Mouse (Mus musculus) G1E (cell line): ENCODE measurements around the gene Nup107. TPM values are rescaled to one million over a fixed set of nuclear protein-coding genes. Genes with fewer than 3 reads are reported as not detected.

ENCODE experiments used
- ATAC-seq: 2 replicates; pipeline ENCODE4 v1.8.0; 2016; ENCODE audit warnings: mild to moderate bottlenecking; ENCODE audit not compliant: insufficient number of reproducible peaks, poor library complexity, low FRiP score, severe bottlenecking; ENCODE audit errors: extremely low read depth
- DNase-seq: peaks from one replicate; pipeline ENCODE4 v3.0.0; 2012; ENCODE audit warnings: low spot score
- H3K27me3 ChIP-seq: 2 replicates; pipeline ENCODE4 v1.6.1; 2012; ENCODE audit warnings: mild to moderate bottlenecking, low read length, inconsistent platforms; ENCODE audit not compliant: insufficient read depth
- H3K36me3 ChIP-seq: replicated peaks from 2 replicates; pipeline ENCODE3; 2012; ENCODE audit warnings: mild to moderate bottlenecking, inconsistent platforms
- H3K4me1 ChIP-seq: 2 replicates; pipeline ENCODE4 v1.6.1; 2012; ENCODE audit warnings: low read depth, low read length, inconsistent platforms, mixed read lengths; ENCODE audit not compliant: insufficient read depth
- H3K4me3 ChIP-seq: 2 replicates; pipeline ENCODE4 v1.5.1; 2012; ENCODE audit warnings: low read depth, mild to moderate bottlenecking, inconsistent platforms, low read length, moderate library complexity, mixed read lengths
- H3K9me3 ChIP-seq: replicated peaks from 2 replicates; pipeline ENCODE4 v1.6.1; 2012; ENCODE audit warnings: inconsistent platforms
- CTCF ChIP-seq: IDR thresholded peaks from 2 replicates; pipeline ENCODE4 v1.5.1; 2012; ENCODE audit warnings: low read depth, low read length, inconsistent platforms, mixed read lengths
- GATA1 ChIP-seq: IDR thresholded peaks from 2 replicates; pipeline ENCODE4 v1.6.1; 2012; ENCODE audit warnings: borderline replicate concordance, low read length, inconsistent platforms, mixed read lengths
- GATA2 ChIP-seq: IDR thresholded peaks from 2 replicates; pipeline ENCODE4 v1.6.1; 2012; ENCODE audit warnings: low read depth, low read length, inconsistent platforms, borderline replicate concordance
- POLR2AphosphoS5 ChIP-seq: IDR thresholded peaks from 2 replicates; pipeline ENCODE4 v1.6.1; 2012; ENCODE audit warnings: low read depth, low read length, inconsistent platforms; ENCODE audit not compliant: insufficient replicate concordance
- TAL1 ChIP-seq: conservative IDR thresholded peaks from 2 replicates; pipeline ENCODE4 v1.6.1; 2012; ENCODE audit warnings: low read depth, low read length, inconsistent platforms, mixed read lengths
- polyA plus RNA-seq: library from polyadenylated mRNA; stranded (reverse); fragments of >175 nt; gene quantifications from 2 replicates; pipeline ENCODE4 v1.2.3, GENCODE M21; 2012
- total RNA-seq, 2 experiments: library from RNA; stranded (forward) in 1 of 2; stranded (reverse) in 1 of 2; fragments of 200-1000 nt in 1 of 2; fragments of >200 nt in 1 of 2; fragmentation: Nextera tagmentation in 1 of 2; gene quantifications; 2 replicates each; pipeline ENCODE4 v1.2.3; 2014 to 2017

The Nup107 gene
- total and polyA plus RNA-seq, 3 experiments: 59.9 to 144 (median 130) TPM

- Histone ChIP-seq H3K9me3 (peaks cover 34% of the 10 kb centered on the region), H3K4me3 (no peak overlapping the region), H3K4me1 (peaks cover 11% of the 10 kb centered on the region; the same call in 1 of the 2 replicates), H3K36me3 (peaks cover 90% of the 10 kb centered on the region), H3K27me3 (no peaks in the 10 kb centered on the region)
- ATAC-seq: no peak
- no peak for DNase-seq
- TF ChIP-seq CTCF: no peak
- TF ChIP-seq TAL1: no peak
- no peak for TF ChIP-seq POLR2AphosphoS5
- TF ChIP-seq GATA1: no peak
- no peak for TF ChIP-seq GATA2
These were observed 39.5 kb downstream of the Nup107 start for GRCm38 (mm10) chr10:117752851-117753647.

DNA sequence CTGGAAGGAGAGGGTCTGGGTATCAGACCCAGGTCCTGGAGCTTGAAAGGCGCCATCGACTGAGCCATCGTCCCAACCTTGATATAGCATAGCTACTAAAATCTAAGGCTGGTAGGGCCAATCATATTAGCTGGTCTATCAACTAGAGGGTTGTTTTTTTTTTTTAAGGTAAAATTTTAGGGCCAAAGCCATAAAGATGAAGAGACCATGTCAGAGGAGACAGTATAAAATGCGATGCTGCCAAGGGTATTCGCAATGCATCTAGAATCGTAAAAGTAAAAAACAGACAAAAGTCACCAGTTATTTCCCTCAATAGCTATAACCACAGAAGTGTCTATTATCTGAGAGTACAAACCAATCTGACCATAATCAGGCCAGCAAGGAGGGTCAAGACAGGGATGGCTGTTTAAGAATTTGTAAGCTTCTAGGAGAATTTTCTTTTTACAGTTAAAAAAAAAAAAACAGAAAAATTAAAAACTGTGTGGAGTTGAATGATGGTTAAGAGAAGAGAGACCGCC is 40.1 kb downstream of the Nup107 start:
- ATAC-seq: no peak
- TF ChIP-seq GATA1: no peak
- no peak for TF ChIP-seq POLR2AphosphoS5
- TF ChIP-seq CTCF: no peak
- no peak for TF ChIP-seq TAL1
- no peak for TF ChIP-seq GATA2
- Histone ChIP-seq H3K4me1 (peaks cover 11% of the 10 kb centered on the region; the same call in 1 of the 2 replicates), H3K4me3 (no peak overlapping the region), H3K27me3 (no peaks in the 10 kb centered on the region), H3K9me3 (peaks cover 34% of the 10 kb centered on the region), H3K36me3 (peaks cover 90% of the 10 kb centered on the region)
- DNase-seq: no peak

GRCm38 (mm10) chr10:117751744-117752143 is 40.8 kb downstream of the Nup107 start:
- H3K27me3 ChIP-seq: no peaks in the 10 kb centered on the region
- H3K4me1 ChIP-seq: peaks cover 11% of the 10 kb centered on the region; the same call in 1 of the 2 replicates
- no peak overlapping the region for H3K4me3 ChIP-seq
- peaks cover 83% of the 10 kb centered on the region for H3K36me3 ChIP-seq
- no peak for TF ChIP-seq GATA2
- no peak for TF ChIP-seq TAL1
- no peak for TF ChIP-seq CTCF
- TF ChIP-seq GATA1: no peak
- no peak for TF ChIP-seq POLR2AphosphoS5
- peaks cover 34% of the 10 kb centered on the region for H3K9me3 ChIP-seq
- ATAC-seq (no peak), DNase-seq (no peak)

- ATAC-seq (no peak), DNase-seq (no peak)
- no peak for TF ChIP-seq CTCF
- TF ChIP-seq GATA2: no peak
- TF ChIP-seq POLR2AphosphoS5: no peak
- no peak for TF ChIP-seq GATA1
- no peak for TF ChIP-seq TAL1
- Histone ChIP-seq H3K27me3 (no peaks in the 10 kb centered on the region), H3K9me3 (peaks cover 34% of the 10 kb centered on the region), H3K36me3 (peaks cover 78% of the 10 kb centered on the region), H3K4me3 (no peak overlapping the region), H3K4me1 (peaks cover 11% of the 10 kb centered on the region; the same call in 1 of the 2 replicates)
These were observed 41.3 kb downstream of the Nup107 start for GRCm38 (mm10) chr10:117751282-117751610.

DNA sequence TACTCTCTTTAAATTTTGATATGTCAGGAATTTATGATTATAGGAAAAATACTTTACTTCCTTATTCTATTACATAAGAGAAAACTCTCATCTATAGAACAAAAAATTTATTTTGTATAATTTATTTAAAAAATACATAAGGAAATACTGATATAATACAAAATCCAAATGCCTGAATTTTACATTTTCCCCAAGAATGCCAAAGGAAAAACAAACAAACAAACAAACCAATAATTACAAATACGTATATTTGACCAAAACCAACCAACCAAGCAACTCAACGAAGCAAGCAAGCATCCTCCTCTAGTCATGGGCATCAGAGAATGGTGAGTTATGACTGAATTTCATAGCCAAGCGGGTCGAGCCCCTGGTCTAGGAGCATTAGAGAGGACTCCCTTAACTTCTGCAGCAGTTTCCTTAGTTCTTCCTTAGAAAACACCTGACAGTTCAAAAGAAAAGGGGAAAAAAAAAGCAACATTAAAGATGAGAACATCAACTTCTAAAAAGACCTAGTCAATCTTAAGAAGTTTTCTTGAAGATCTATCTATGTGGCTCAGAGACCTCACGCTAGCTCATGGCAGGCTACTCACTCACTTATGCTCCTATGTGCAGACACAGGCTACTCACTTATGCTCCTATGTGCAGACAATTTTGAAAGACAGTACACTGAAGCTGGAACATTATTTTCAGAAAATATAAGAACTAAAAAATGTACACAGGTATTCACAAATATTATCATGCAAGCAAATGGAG is 41.8 kb downstream of the Nup107 start:
- Histone ChIP-seq H3K4me1 (peaks cover 10% of the 10 kb centered on the region; the same call in 1 of the 2 replicates), H3K27me3 (no peaks in the 10 kb centered on the region), H3K9me3 (peaks cover 34% of the 10 kb centered on the region), H3K4me3 (no peak overlapping the region), H3K36me3 (peaks cover 73% of the 10 kb centered on the region)
- DNase-seq (no peak), ATAC-seq (no peak)
- TF ChIP-seq GATA1 (no peak), POLR2AphosphoS5 (no peak), TAL1 (no peak), GATA2 (no peak), CTCF (no peak)
